Mouse (Mus musculus): ENCODE results near the gene Stx8. TPM values are rescaled to one million over a fixed set of nuclear protein-coding genes. Genes with fewer than 3 reads are reported as not detected.

Gene Stx8
- polyA plus RNA-seq, 1 experiment from 2014 or later, result 58.7 TPM

DNA sequence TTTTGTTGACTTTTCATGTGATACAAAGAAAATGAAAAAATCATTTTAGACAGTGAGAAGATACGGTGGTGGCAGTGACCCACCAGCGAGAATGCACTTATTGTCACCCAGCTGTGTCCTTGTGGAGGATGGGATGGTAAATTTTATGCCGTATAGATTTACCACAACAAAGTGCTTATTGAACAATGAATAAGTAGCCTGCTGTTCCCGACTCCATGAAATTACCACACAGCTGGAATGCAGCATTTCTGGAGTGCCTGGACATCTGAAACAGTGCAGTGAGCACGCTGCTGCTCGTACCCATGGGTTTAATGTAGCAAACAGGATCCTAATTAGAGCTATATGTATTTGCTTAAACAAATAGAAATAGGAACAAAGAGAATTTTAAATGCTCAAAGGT, 155.7 kb downstream of the Stx8 start:
- no peak for ATAC-seq (replicated peaks; ENCODE audit: extremely low read depth, insufficient read depth, low FRiP score)
- WGBS, result 77% methylated on average over 6 of the region's 6 CpGs
- Histone ChIP-seq H3K27ac (ENCODE audit: low read length) (no peak overlapping the region), H3K9me3 (replicated peaks; ENCODE audit: control insufficient read depth, low read length) (no peaks in the 10 kb centered on the region), H3K36me3 (ENCODE audit: control insufficient read depth, insufficient read depth) (no peaks in the 10 kb centered on the region), H3K4me2 (ENCODE audit: low read depth, low read length) (no peak overlapping the region), H3K4me1 (ENCODE audit: control insufficient read depth, insufficient read depth, low read length) (no peaks in the 10 kb centered on the region), H3K9ac (ENCODE audit: low read length) (no peak overlapping the region), H3K4me3 (ENCODE audit: low read length) (no peak overlapping the region), H3K27me3 (ENCODE audit: control insufficient read depth, insufficient read depth, low read length) (no peaks in the 10 kb centered on the region)

GRCm38 (mm10) chr11:68126071-68126470, 160.1 kb downstream of the Stx8 start:
- WGBS, result 83% methylated on average over 9 of the region's 9 CpGs
- H3K4me1 ChIP-seq (ENCODE audit: control insufficient read depth, insufficient read depth, low read length), result no peaks in the 10 kb centered on the region
- no peaks in the 10 kb centered on the region for H3K9me3 ChIP-seq (replicated peaks; ENCODE audit: control insufficient read depth, low read length)
- no peaks in the 10 kb centered on the region for H3K27me3 ChIP-seq (ENCODE audit: control insufficient read depth, insufficient read depth, low read length)
- no peak for ATAC-seq (replicated peaks; ENCODE audit: extremely low read depth, insufficient read depth, low FRiP score)
- H3K4me3 ChIP-seq (ENCODE audit: low read length), result no peak overlapping the region
- no peak overlapping the region for H3K4me2 ChIP-seq (ENCODE audit: low read depth, low read length)
- H3K27ac ChIP-seq (ENCODE audit: low read length), result no peak overlapping the region
- no peak overlapping the region for H3K9ac ChIP-seq (ENCODE audit: low read length)
- no peaks in the 10 kb centered on the region for H3K36me3 ChIP-seq (ENCODE audit: control insufficient read depth, insufficient read depth)

DNA sequence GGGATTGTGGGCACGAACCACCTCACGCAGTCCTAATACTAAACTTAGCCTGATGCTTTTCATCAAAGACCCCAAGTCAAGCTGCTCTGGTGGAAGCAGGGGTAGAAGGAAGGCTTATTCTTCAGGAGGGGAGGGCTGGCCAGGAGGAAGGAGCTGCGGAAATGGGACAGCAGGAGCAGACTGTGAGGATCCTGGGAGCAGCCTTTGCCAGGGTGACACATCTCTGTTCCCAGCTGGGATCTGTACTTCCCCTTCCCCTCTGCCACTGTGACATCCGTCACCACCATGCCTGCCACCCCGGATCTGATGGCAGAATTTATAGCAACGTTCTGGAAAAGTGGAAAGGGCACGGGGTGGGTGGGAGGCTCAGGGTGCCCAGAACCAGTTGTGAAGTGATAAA, 168.5 kb downstream of the Stx8 start:
- no peaks in the 10 kb centered on the region for H3K9me3 ChIP-seq (replicated peaks; ENCODE audit: control insufficient read depth, low read length)
- no peaks in the 10 kb centered on the region for H3K27me3 ChIP-seq (ENCODE audit: control insufficient read depth, insufficient read depth, low read length)
- WGBS, result 59% methylated on average over 7 of the region's 7 CpGs
- H3K4me2 ChIP-seq (ENCODE audit: low read depth, low read length), result no peak overlapping the region
- ATAC-seq (replicated peaks; ENCODE audit: extremely low read depth, insufficient read depth, low FRiP score), result no peak
- no peak overlapping the region for H3K4me3 ChIP-seq (ENCODE audit: low read length)
- H3K36me3 ChIP-seq (ENCODE audit: control insufficient read depth, insufficient read depth), result no peaks in the 10 kb centered on the region
- H3K9ac ChIP-seq (ENCODE audit: low read length), result no peak overlapping the region
- H3K4me1 ChIP-seq (ENCODE audit: control insufficient read depth, insufficient read depth, low read length), result no peaks in the 10 kb centered on the region
- H3K27ac ChIP-seq (ENCODE audit: low read length), result no peak overlapping the region

- H3K9ac ChIP-seq (ENCODE audit: low read length), result no peak overlapping the region
- H3K4me2 ChIP-seq (ENCODE audit: low read depth, low read length), result no peak overlapping the region
- 44% methylated on average over 9 of the region's 9 CpGs for WGBS
- no peaks in the 10 kb centered on the region for H3K27me3 ChIP-seq (ENCODE audit: control insufficient read depth, insufficient read depth, low read length)
- ATAC-seq (replicated peaks; ENCODE audit: extremely low read depth, insufficient read depth, low FRiP score), result no peak
- H3K4me3 ChIP-seq (ENCODE audit: low read length), result no peak overlapping the region
- H3K27ac ChIP-seq (ENCODE audit: low read length), result no peak overlapping the region
- no peaks in the 10 kb centered on the region for H3K4me1 ChIP-seq (ENCODE audit: control insufficient read depth, insufficient read depth, low read length)
- H3K9me3 ChIP-seq (replicated peaks; ENCODE audit: control insufficient read depth, low read length), result no peaks in the 10 kb centered on the region
- no peaks in the 10 kb centered on the region for H3K36me3 ChIP-seq (ENCODE audit: control insufficient read depth, insufficient read depth)
Measured at GRCm38 (mm10) chr11:68135350-68135749, 169.4 kb downstream of the Stx8 start.

GRCm38 (mm10) chr11:68136687-68137086, 170.7 kb downstream of the Stx8 start:
- Histone ChIP-seq H3K9ac (ENCODE audit: low read length) (no peak overlapping the region), H3K4me2 (ENCODE audit: low read depth, low read length) (no peak overlapping the region), H3K9me3 (replicated peaks; ENCODE audit: control insufficient read depth, low read length) (no peaks in the 10 kb centered on the region), H3K27ac (ENCODE audit: low read length) (no peak overlapping the region), H3K27me3 (ENCODE audit: control insufficient read depth, insufficient read depth, low read length) (no peaks in the 10 kb centered on the region), H3K4me3 (ENCODE audit: low read length) (no peak overlapping the region), H3K4me1 (ENCODE audit: control insufficient read depth, insufficient read depth, low read length) (no peaks in the 10 kb centered on the region), H3K36me3 (ENCODE audit: control insufficient read depth, insufficient read depth) (no peaks in the 10 kb centered on the region)
- ATAC-seq (replicated peaks; ENCODE audit: extremely low read depth, insufficient read depth, low FRiP score), result no peak
- 76% methylated on average over 8 of the region's 8 CpGs for WGBS

DNA sequence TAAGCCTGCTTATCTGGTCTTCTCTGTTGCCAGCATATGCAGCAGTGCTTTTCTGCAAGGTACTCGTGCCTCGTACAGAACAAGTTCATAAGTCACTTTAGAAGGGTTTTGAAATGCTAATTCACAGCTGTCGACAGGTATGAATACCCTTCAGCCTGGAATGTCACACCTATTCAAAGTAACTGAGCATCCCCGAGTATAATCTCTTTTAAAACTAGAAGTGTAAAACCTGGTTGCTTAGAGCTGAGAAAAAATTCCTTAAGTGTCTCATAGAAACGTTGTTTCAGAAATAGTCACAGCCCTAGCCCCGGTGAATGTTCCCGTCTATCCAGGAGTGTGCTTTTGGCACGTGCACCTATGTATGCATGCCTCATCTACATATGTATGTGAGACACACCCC, 176.3 kb downstream of the Stx8 start:
- Histone ChIP-seq H3K9me3 (replicated peaks; ENCODE audit: control insufficient read depth, low read length) (no peaks in the 10 kb centered on the region), H3K4me1 (ENCODE audit: control insufficient read depth, insufficient read depth, low read length) (peaks cover 6% of the 10 kb centered on the region; the same call in 1 of the 2 replicates), H3K27me3 (ENCODE audit: control insufficient read depth, insufficient read depth, low read length) (no peaks in the 10 kb centered on the region), H3K4me2 (ENCODE audit: low read depth, low read length) (peak overlapping the region; percentile 14; the same call in 1 of the 2 replicates), H3K9ac (ENCODE audit: low read length) (no peak overlapping the region), H3K36me3 (ENCODE audit: control insufficient read depth, insufficient read depth) (no peaks in the 10 kb centered on the region), H3K27ac (ENCODE audit: low read length) (no peak overlapping the region), H3K4me3 (ENCODE audit: low read length) (no peak overlapping the region)
- 28% methylated on average over 8 of the region's 8 CpGs for WGBS
- no peak for ATAC-seq (replicated peaks; ENCODE audit: extremely low read depth, insufficient read depth, low FRiP score)

- ATAC-seq (replicated peaks; ENCODE audit: extremely low read depth, insufficient read depth, low FRiP score), result no peak
- Histone ChIP-seq H3K4me2 (ENCODE audit: low read depth, low read length) (no peak overlapping the region), H3K27ac (ENCODE audit: low read length) (no peak overlapping the region), H3K27me3 (ENCODE audit: control insufficient read depth, insufficient read depth, low read length) (no peaks in the 10 kb centered on the region), H3K9ac (ENCODE audit: low read length) (no peak overlapping the region), H3K9me3 (replicated peaks; ENCODE audit: control insufficient read depth, low read length) (no peaks in the 10 kb centered on the region), H3K36me3 (ENCODE audit: control insufficient read depth, insufficient read depth) (no peaks in the 10 kb centered on the region), H3K4me1 (ENCODE audit: control insufficient read depth, insufficient read depth, low read length) (peaks cover 6% of the 10 kb centered on the region; the same call in 1 of the 2 replicates), H3K4me3 (ENCODE audit: low read length) (no peak overlapping the region)
- 57% methylated on average over 13 of the region's 13 CpGs for WGBS
Measured at GRCm38 (mm10) chr11:68144235-68145065, 178.5 kb downstream of the Stx8 start.

DNA sequence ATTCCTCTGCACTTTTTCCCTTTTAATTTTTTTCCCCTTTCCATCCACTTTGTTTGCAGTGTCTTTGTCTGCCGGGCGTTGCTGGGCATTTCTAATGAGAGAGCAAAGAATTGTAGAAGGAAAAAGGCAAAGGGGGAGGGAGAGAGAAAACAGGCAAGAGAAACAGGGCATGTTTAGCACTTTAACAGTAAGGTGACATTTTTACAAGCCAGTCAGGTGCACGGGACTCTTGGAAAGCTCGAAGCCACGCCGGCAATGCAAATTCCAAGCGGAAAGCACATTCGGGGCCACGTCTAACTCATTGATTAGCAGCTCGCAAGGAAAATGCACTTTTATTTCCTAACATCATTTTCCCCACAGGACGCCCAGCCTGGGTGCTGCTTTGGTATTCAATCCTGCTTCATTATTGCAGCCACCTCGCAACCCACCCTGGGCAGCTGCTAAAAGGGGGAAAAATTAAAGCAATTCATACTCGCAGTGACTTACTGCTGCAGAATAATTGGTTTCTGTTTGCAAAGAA, 179.1 kb downstream of the Stx8 start:
- 67% methylated on average over 13 of the region's 13 CpGs for WGBS
- Histone ChIP-seq H3K27me3 (ENCODE audit: control insufficient read depth, insufficient read depth, low read length) (no peaks in the 10 kb centered on the region), H3K36me3 (ENCODE audit: control insufficient read depth, insufficient read depth) (no peaks in the 10 kb centered on the region), H3K4me3 (ENCODE audit: low read length) (no peak overlapping the region), H3K9me3 (replicated peaks; ENCODE audit: control insufficient read depth, low read length) (no peaks in the 10 kb centered on the region), H3K4me2 (ENCODE audit: low read depth, low read length) (no peak overlapping the region), H3K9ac (ENCODE audit: low read length) (no peak overlapping the region), H3K27ac (ENCODE audit: low read length) (no peak overlapping the region), H3K4me1 (ENCODE audit: control insufficient read depth, insufficient read depth, low read length) (peaks cover 6% of the 10 kb centered on the region; the same call in 1 of the 2 replicates)
- no peak for ATAC-seq (replicated peaks; ENCODE audit: extremely low read depth, insufficient read depth, low FRiP score)

Measured in heart, embryonic 16.5 days (tissue).